Mouse (Mus musculus): ENCODE results near the gene Cast. TPM values are rescaled to one million over a fixed set of nuclear protein-coding genes. Genes with fewer than 3 reads are reported as not detected.

The Cast gene
- polyA plus RNA-seq (2015; fragmentation: Nextera tagmentation; extraction: Ambion mirVana): 12.7 and 14.0 TPM in 2 replicates

- Histone ChIP-seq H3K4me2 (peak within 1 kb of the TSS; percentile 99), H3K27me3 (peaks cover 7% of the 10 kb centered on the region), H3K4me1 (replicated peaks) (peaks cover 12% of the 10 kb centered on the region), H3K9ac (peak within 1 kb of the TSS; percentile 75), H3K9me3 (no peaks in the 10 kb centered on the region), H3K36me3 (no peaks in the 10 kb centered on the region), H3K27ac (replicated peaks) (peak within 1 kb of the TSS; percentile 52), H3K4me3 (peak within 1 kb of the TSS; percentile 64)
- WGBS: 1% methylated on average over 35 of the region's 36 CpGs
- peak; percentile 92 for ATAC-seq (ENCODE audit: low read depth)
Measured at GRCm38 (mm10) chr13:74808152-74808929, at the start of gene Cast. Gene Cast (minus strand): TSS chr13:74808810.

- H3K4me2 ChIP-seq: no peak overlapping the region
- WGBS: 4% methylated on average over 3 of the region's 3 CpGs
- H3K9me3 ChIP-seq: no peaks in the 10 kb centered on the region
- H3K27me3 ChIP-seq: no peaks in the 10 kb centered on the region
- ATAC-seq (ENCODE audit: low read depth): peak; percentile 85; the same call in 1 of the 2 replicates
- no peak overlapping the region for H3K27ac ChIP-seq (replicated peaks)
- H3K4me3 ChIP-seq: no peak overlapping the region
- H3K36me3 ChIP-seq: no peaks in the 10 kb centered on the region
- no peak overlapping the region for H3K9ac ChIP-seq
- H3K4me1 ChIP-seq (replicated peaks): no peaks in the 10 kb centered on the region
Measured at GRCm38 (mm10) chr13:74854338-74855047, 45.9 kb upstream of the Cast start.

DNA sequence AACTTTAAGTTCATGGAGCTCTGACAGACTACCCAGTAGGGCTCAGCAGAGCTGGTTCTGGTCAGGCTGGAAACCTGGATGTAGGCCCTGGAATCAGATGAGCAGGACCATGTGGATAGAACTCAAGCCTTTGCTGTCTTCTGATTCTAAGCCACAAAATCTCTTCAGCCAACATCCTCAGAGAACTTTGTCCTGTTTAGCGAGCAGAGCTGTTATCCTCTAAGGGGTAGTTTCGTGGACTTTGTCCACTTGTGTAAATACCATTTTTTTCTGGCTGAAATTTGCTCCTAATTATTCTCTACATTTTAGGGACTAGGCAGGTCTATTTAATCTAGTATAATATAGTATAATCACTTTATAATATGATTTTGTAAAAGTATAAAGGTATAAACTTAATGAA, 42.2 kb upstream of the Cast start:
- Histone ChIP-seq H3K4me2 (no peak overlapping the region), H3K27ac (replicated peaks) (no peak overlapping the region), H3K9ac (no peak overlapping the region), H3K4me3 (no peak overlapping the region), H3K27me3 (no peaks in the 10 kb centered on the region), H3K9me3 (no peaks in the 10 kb centered on the region), H3K36me3 (no peaks in the 10 kb centered on the region), H3K4me1 (replicated peaks) (no peaks in the 10 kb centered on the region)
- 95% methylated on average over 2 of the region's 2 CpGs for WGBS
- no peak for ATAC-seq (ENCODE audit: low read depth)

GRCm38 (mm10) chr13:74845886-74846285, 37.3 kb upstream of the Cast start:
- Histone ChIP-seq H3K36me3 (no peaks in the 10 kb centered on the region), H3K27me3 (no peaks in the 10 kb centered on the region), H3K9ac (no peak overlapping the region), H3K4me3 (no peak overlapping the region), H3K27ac (replicated peaks) (no peak overlapping the region), H3K9me3 (no peaks in the 10 kb centered on the region), H3K4me2 (no peak overlapping the region), H3K4me1 (replicated peaks) (no peaks in the 10 kb centered on the region)
- WGBS: 83% methylated on average over 1 of the region's 1 CpGs
- ATAC-seq (ENCODE audit: low read depth): no peak

DNA sequence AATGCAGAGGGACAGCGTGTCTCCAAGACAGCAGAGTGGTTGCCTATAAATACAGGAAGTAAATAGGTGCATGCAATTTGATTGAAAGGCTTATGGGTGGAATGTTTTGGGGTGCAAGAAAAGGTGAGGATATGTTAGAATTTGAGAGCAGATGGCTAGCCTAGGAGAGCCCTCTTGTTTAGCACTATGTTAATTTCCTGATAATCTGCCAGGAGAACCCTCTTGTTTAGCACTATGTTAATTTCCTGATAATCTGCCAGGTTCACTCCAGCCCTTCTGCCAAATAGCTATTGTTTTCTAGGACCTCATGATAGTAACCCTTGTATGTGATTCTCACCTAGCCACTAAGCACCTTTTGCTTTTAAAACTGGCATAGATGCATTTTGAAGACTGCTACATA, 25.9 kb upstream of the Cast start:
- Histone ChIP-seq H3K4me2 (no peak overlapping the region), H3K9me3 (no peaks in the 10 kb centered on the region), H3K27me3 (no peaks in the 10 kb centered on the region), H3K36me3 (no peaks in the 10 kb centered on the region), H3K4me3 (no peak overlapping the region), H3K4me1 (replicated peaks) (no peaks in the 10 kb centered on the region), H3K9ac (no peak overlapping the region), H3K27ac (replicated peaks) (no peak overlapping the region)
- WGBS: 98% methylated on average over 1 of the region's 1 CpGs
- no peak for ATAC-seq (ENCODE audit: low read depth)

GRCm38 (mm10) chr13:74822095-74822494, 13.5 kb upstream of the Cast start:
- no peak overlapping the region for H3K4me3 ChIP-seq
- H3K9ac ChIP-seq: no peak overlapping the region
- no peaks in the 10 kb centered on the region for H3K4me1 ChIP-seq (replicated peaks)
- no peaks in the 10 kb centered on the region for H3K9me3 ChIP-seq
- H3K27me3 ChIP-seq: no peaks in the 10 kb centered on the region
- H3K4me2 ChIP-seq: no peak overlapping the region
- no peaks in the 10 kb centered on the region for H3K36me3 ChIP-seq
- H3K27ac ChIP-seq (replicated peaks): no peak overlapping the region
- no peak for ATAC-seq (ENCODE audit: low read depth)
- 79% methylated on average over 3 of the region's 3 CpGs for WGBS

DNA sequence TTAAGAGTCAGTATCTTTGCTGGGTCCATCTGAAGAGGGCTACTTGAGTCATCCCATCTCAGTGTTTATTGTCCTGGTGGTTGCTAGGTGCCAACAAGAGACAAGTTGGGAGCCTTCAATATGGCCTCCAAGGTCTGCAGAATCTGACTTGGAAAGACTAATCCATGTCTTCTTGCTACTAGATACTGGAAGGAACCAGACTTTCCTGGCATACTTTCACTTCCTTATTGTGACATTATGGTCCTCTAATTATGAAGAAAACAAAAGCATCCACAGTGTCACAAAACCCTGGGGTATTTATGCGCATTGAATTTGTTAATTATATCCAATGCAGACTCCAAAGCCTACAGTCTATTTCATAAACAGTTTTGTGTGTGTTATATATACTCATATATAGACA, 7.1 kb upstream of the Cast start:
- no peak overlapping the region for H3K27ac ChIP-seq (replicated peaks)
- no peak overlapping the region for H3K4me2 ChIP-seq
- H3K9me3 ChIP-seq: no peaks in the 10 kb centered on the region
- H3K4me1 ChIP-seq (replicated peaks): no peaks in the 10 kb centered on the region
- no peak overlapping the region for H3K9ac ChIP-seq
- 85% methylated on average over 1 of the region's 1 CpGs for WGBS
- H3K36me3 ChIP-seq: no peaks in the 10 kb centered on the region
- no peak overlapping the region for H3K4me3 ChIP-seq
- no peaks in the 10 kb centered on the region for H3K27me3 ChIP-seq
- ATAC-seq (ENCODE audit: low read depth): no peak

DNA sequence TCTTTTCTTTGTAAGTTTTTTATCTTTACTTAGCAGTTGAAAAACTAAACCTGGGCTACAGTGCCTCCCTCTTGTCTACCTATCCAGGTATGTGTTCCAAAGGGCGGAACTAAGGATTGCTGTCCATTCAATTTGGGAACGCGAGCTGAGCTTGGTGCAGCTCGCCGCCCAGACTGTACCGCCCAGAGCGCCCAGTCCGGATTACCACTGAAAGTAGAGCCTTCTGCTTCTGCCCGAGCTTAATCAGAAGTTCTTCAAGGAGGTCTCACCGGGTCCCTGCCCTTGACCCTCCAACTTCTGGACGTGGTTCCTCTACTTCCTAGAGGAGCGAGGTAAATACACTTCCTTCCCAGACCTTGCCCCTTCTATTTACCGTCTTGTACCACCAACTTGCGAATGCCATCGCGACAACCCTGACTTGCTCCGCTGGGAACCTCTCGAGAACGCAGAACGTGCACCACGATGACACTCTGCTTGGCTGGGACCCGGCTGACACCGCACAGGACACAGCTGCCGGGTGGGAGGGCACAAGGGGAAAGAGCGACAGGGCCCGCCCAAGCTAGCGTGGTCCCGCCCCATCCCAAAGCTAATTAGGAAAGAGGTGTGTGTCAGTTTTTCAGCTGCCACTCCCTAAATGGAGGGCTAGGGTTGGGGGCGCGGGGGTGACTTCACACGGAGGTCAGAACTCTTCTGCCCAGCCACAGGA, 1.0 kb downstream of the Cast start:
- ATAC-seq (ENCODE audit: low read depth): peak; percentile 90
- Histone ChIP-seq H3K27ac (replicated peaks) (no peak overlapping the region; the same call in 1 of the 2 replicates), H3K4me2 (peak overlapping the region; percentile 99), H3K4me3 (peak overlapping the region; percentile 64), H3K27me3 (peaks cover 7% of the 10 kb centered on the region), H3K9me3 (no peaks in the 10 kb centered on the region), H3K9ac (peak overlapping the region; percentile 75), H3K4me1 (replicated peaks) (peaks cover 12% of the 10 kb centered on the region), H3K36me3 (no peaks in the 10 kb centered on the region)
- 1% methylated on average over 31 of the region's 31 CpGs for WGBS

DNA sequence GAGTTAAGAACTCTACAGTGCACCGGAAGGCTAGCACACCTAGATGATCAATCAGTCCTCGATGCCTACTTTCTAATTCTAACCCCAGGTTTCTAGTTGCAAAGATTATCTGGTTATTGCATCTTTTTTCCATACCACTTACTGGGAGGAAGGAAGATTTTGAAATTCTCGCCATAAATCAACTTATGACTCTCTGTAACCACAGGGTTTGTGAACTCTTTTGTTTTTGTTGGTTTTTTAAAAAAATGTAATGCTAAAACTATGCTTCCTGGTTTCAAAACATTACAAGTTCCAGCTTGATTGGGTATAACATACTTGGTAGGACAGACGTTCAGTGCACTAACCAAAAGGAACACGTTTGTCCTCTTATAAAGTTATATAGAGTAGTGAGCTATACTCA, 1.7 kb downstream of the Cast start:
- Histone ChIP-seq H3K27me3 (peaks cover 7% of the 10 kb centered on the region), H3K9me3 (no peaks in the 10 kb centered on the region), H3K36me3 (no peaks in the 10 kb centered on the region), H3K4me2 (peak overlapping the region; percentile 99), H3K4me1 (replicated peaks) (peaks cover 12% of the 10 kb centered on the region), H3K4me3 (peak overlapping the region; percentile 64; the same call in 1 of the 2 replicates), H3K9ac (no peak overlapping the region), H3K27ac (replicated peaks) (no peak overlapping the region)
- ATAC-seq (ENCODE audit: low read depth): no peak
- WGBS: 61% methylated on average over 5 of the region's 5 CpGs

- no peak overlapping the region for H3K4me3 ChIP-seq
- no peaks in the 10 kb centered on the region for H3K27me3 ChIP-seq
- no peaks in the 10 kb centered on the region for H3K4me1 ChIP-seq (replicated peaks)
- no peaks in the 10 kb centered on the region for H3K36me3 ChIP-seq
- no peak overlapping the region for H3K4me2 ChIP-seq
- WGBS: 89% methylated on average over 1 of the region's 1 CpGs
- ATAC-seq (ENCODE audit: low read depth): no peak
- H3K9ac ChIP-seq: no peak overlapping the region
- no peaks in the 10 kb centered on the region for H3K9me3 ChIP-seq
- no peak overlapping the region for H3K27ac ChIP-seq (replicated peaks)
Measured at GRCm38 (mm10) chr13:74794435-74794834, 14.2 kb downstream of the Cast start.

GRCm38 (mm10) chr13:74787681-74788080, 20.9 kb downstream of the Cast start:
- Histone ChIP-seq H3K4me1 (replicated peaks) (no peaks in the 10 kb centered on the region), H3K4me3 (no peak overlapping the region), H3K27me3 (no peaks in the 10 kb centered on the region), H3K9ac (no peak overlapping the region), H3K36me3 (no peaks in the 10 kb centered on the region), H3K27ac (replicated peaks) (no peak overlapping the region), H3K9me3 (no peaks in the 10 kb centered on the region), H3K4me2 (no peak overlapping the region)
- WGBS: 0% methylated on average over 1 of the region's 1 CpGs
- ATAC-seq (ENCODE audit: low read depth): no peak

DNA sequence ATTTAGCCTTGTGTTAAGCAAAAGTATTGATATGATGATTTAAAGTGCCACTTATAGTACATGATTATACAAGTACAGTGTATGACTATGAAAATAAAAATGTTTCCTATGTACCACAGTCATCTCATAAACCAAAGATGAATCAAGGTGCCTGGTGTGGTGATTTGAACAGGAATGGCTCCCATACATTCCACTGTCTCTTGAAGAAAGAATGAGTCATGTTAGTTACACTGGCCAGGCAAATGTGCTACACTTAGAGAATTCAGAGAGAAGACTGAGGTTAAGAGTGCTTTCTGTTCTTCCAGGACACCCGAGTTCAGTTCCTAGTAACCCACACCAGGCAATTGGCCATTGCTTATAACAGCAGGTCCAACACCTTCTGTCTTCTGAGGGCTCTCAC, 36.5 kb downstream of the Cast start:
- Histone ChIP-seq H3K36me3 (no peaks in the 10 kb centered on the region), H3K4me1 (replicated peaks) (no peaks in the 10 kb centered on the region; the same call in 1 of the 2 replicates), H3K27ac (replicated peaks) (no peak overlapping the region), H3K27me3 (no peaks in the 10 kb centered on the region), H3K4me2 (no peak overlapping the region), H3K9ac (no peak overlapping the region), H3K4me3 (no peak overlapping the region), H3K9me3 (no peaks in the 10 kb centered on the region)
- no peak for ATAC-seq (ENCODE audit: low read depth)
- WGBS: 76% methylated on average over 1 of the region's 1 CpGs
